Mouse (Mus musculus) liver, adult 2 months (tissue): ENCODE measurements around the gene Efcab14. TPM values are rescaled to one million over a fixed set of nuclear protein-coding genes. Genes with fewer than 3 reads are reported as not detected.

Source experiments
- DNase-seq: peaks from one replicate; pipeline ENCODE4 v3.0.0-alpha.2; 2011; ENCODE audit warnings: low read depth, low spot score; ENCODE audit errors: extremely low read depth
- H3K27ac ChIP-seq: fragments of 200-500 bp; replicated peaks from 2 replicates; pipeline ENCODE4 v1.5.1; 2012; ENCODE audit warnings: low read depth, mild to moderate bottlenecking, control low read depth, inconsistent platforms, low read length; ENCODE audit not compliant: insufficient read depth
- H3K27me3 ChIP-seq: fragments of 200-500 bp; 2 replicates; pipeline ENCODE4 v1.6.1; 2012; ENCODE audit warnings: mild to moderate bottlenecking, moderate library complexity, low read length, inconsistent platforms; ENCODE audit not compliant: control insufficient read depth, insufficient read depth
- H3K36me3 ChIP-seq: fragments of 200-500 bp; 2 replicates; pipeline ENCODE4 v1.6.1; 2012; ENCODE audit warnings: low read length, inconsistent platforms; ENCODE audit not compliant: control insufficient read depth, insufficient read depth
- H3K4me1 ChIP-seq: fragments of 200-500 bp; 2 replicates; pipeline ENCODE4 v1.6.1; 2011; ENCODE audit warnings: low read length; ENCODE audit not compliant: control insufficient read depth, insufficient read depth
- H3K4me3 ChIP-seq: fragments of 200-500 bp; 2 replicates; pipeline ENCODE4 v1.5.1; 2011; ENCODE audit warnings: low read depth, mild to moderate bottlenecking, control low read depth, low read length, moderate library complexity; ENCODE audit not compliant: insufficient read depth
- H3K79me2 ChIP-seq: fragments of 200-500 bp; 2 replicates; pipeline ENCODE4 v1.6.1; 2012; ENCODE audit warnings: inconsistent platforms, mild to moderate bottlenecking, low read length, moderate library complexity; ENCODE audit not compliant: control insufficient read depth, insufficient read depth
- H3K9ac ChIP-seq: fragments of 200-500 bp; 2 replicates; pipeline ENCODE4 v1.6.1; 2012; ENCODE audit warnings: low read depth, mild to moderate bottlenecking, control low read depth, inconsistent platforms, low read length
- CTCF ChIP-seq: fragments of 200-500 bp; IDR thresholded peaks from 2 replicates; pipeline ENCODE4 v1.5.1; 2011; ENCODE audit warnings: low read depth, low read length, control low read depth
- POLR2A ChIP-seq: fragments of 200-500 bp; IDR thresholded peaks from 2 replicates; pipeline ENCODE4 v1.6.1; 2011; ENCODE audit warnings: low read length, control low read depth; ENCODE audit not compliant: insufficient read depth; ENCODE audit errors: extremely low read depth
- WGBS: fragments of 180-500 bp; shearing (Covaris S2); methylation state at CpG from one replicate; pipeline ENCODE4 v1.1.7; 2018; 5-methylcytosine and 5-hydroxymethylcytosine counted together
- polyA plus RNA-seq: library from polyadenylated mRNA; depleted of rRNA; stranded (reverse); fragments of >200 nt; gene quantifications from 2 replicates; pipeline ENCODE4 v1.2.3, GENCODE M21; 2012
- total RNA-seq: library from RNA; depleted of rRNA; stranded (reverse); fragments of >200 nt; gene quantifications from 2 replicates; pipeline ENCODE4 v1.2.3, GENCODE M21; 2014

Gene Efcab14
- total and polyA plus RNA-seq, 2 experiments, result 8.0 to 10.7 TPM

GRCm38 (mm10) chr4:115761206-115761605 lies 23.7 kb downstream of the Efcab14 start:
- H3K4me3 ChIP-seq, result no peak overlapping the region
- no peak overlapping the region for H3K27ac ChIP-seq
- H3K36me3 ChIP-seq, result peaks cover 44% of the 10 kb centered on the region
- no peaks in the 10 kb centered on the region for H3K27me3 ChIP-seq
- H3K79me2 ChIP-seq, result no peaks in the 10 kb centered on the region
- TF ChIP-seq CTCF (no peak), POLR2A (no peak)
- WGBS, result 55% methylated on average over 3 of the region's 3 CpGs
- no peak overlapping the region for H3K9ac ChIP-seq
- H3K4me1 ChIP-seq, result no peaks in the 10 kb centered on the region
- no peak for DNase-seq

- Histone ChIP-seq H3K27me3 (no peaks in the 10 kb centered on the region), H3K27ac (no peak overlapping the region), H3K79me2 (no peaks in the 10 kb centered on the region), H3K4me1 (no peaks in the 10 kb centered on the region), H3K4me3 (no peak overlapping the region), H3K9ac (no peak overlapping the region), H3K36me3 (peaks cover 44% of the 10 kb centered on the region)
- no peak for DNase-seq
- WGBS, result 94% methylated on average over 11 of the region's 11 CpGs
- TF ChIP-seq POLR2A, result no peak
- no peak for TF ChIP-seq CTCF
Observed at GRCm38 (mm10) chr4:115764581-115764980, 27.0 kb downstream of the Efcab14 start.

- 72% methylated on average over 11 of the region's 11 CpGs for WGBS
- no peak for DNase-seq
- no peak for TF ChIP-seq CTCF
- no peak for TF ChIP-seq POLR2A
- H3K4me1 ChIP-seq, result no peaks in the 10 kb centered on the region
- H3K9ac ChIP-seq, result no peak overlapping the region
- no peaks in the 10 kb centered on the region for H3K27me3 ChIP-seq
- no peak overlapping the region for H3K4me3 ChIP-seq
- H3K36me3 ChIP-seq, result peaks cover 33% of the 10 kb centered on the region
- no peaks in the 10 kb centered on the region for H3K79me2 ChIP-seq
- no peak overlapping the region for H3K27ac ChIP-seq
Observed at GRCm38 (mm10) chr4:115767647-115768467, 30.3 kb downstream of the Efcab14 start.

GRCm38 (mm10) chr4:115775056-115775455 lies 37.5 kb downstream of the Efcab14 start:
- TF ChIP-seq POLR2A, result no peak
- TF ChIP-seq CTCF, result no peak
- WGBS, result 77% methylated on average over 6 of the region's 6 CpGs
- Histone ChIP-seq H3K79me2 (no peaks in the 10 kb centered on the region), H3K36me3 (peaks cover 9% of the 10 kb centered on the region), H3K27ac (no peak overlapping the region), H3K4me1 (no peaks in the 10 kb centered on the region), H3K27me3 (no peaks in the 10 kb centered on the region), H3K4me3 (no peak overlapping the region), H3K9ac (no peak overlapping the region)
- DNase-seq, result no peak

GRCm38 (mm10) chr4:115777627-115778026 lies 40.1 kb downstream of the Efcab14 start:
- 94% methylated on average over 2 of the region's 2 CpGs for WGBS
- DNase-seq, result no peak
- Histone ChIP-seq H3K27ac (no peak overlapping the region), H3K9ac (no peak overlapping the region), H3K36me3 (peaks cover 9% of the 10 kb centered on the region), H3K79me2 (no peaks in the 10 kb centered on the region), H3K4me1 (no peaks in the 10 kb centered on the region), H3K27me3 (no peaks in the 10 kb centered on the region), H3K4me3 (no peak overlapping the region)
- TF ChIP-seq POLR2A, result no peak
- TF ChIP-seq CTCF, result no peak

- no peak overlapping the region for H3K4me3 ChIP-seq
- WGBS, result 53% methylated on average over 6 of the region's 6 CpGs
- no peak overlapping the region for H3K9ac ChIP-seq
Observed at GRCm38 (mm10) chr4:115780269-115780668, 42.7 kb downstream of the Efcab14 start.

More at GRCm38 (mm10) chr4:115780269-115780668, 42.7 kb downstream of the Efcab14 start:
- H3K79me2 ChIP-seq, result no peaks in the 10 kb centered on the region
- peaks cover 5% of the 10 kb centered on the region; the same call in 1 of the 2 replicates for H3K4me1 ChIP-seq
- H3K36me3 ChIP-seq, result peaks cover 5% of the 10 kb centered on the region
- no peak for DNase-seq
- no peaks in the 10 kb centered on the region for H3K27me3 ChIP-seq
- TF ChIP-seq POLR2A (no peak), CTCF (no peak)
- no peak overlapping the region for H3K27ac ChIP-seq
